Mouse (Mus musculus): ENCODE results near the gene Cog4. TPM values are rescaled to one million over a fixed set of nuclear protein-coding genes. Genes with fewer than 3 reads are reported as not detected.

The Cog4 gene
- total and polyA plus RNA-seq, 2 experiments from 2014 or later: 45.3 to 50.5 TPM

GRCm38 (mm10) chr8:110828511-110828910 is 17.9 kb upstream of the Cog4 start:
- ATAC-seq (no peak), DNase-seq (no peak)
- no peaks in the 10 kb centered on the region for H3K9me3 ChIP-seq (ENCODE audit: low read length)
- no peak overlapping the region for H3K4me3 ChIP-seq (ENCODE audit: low read depth, low read length)
- no peak overlapping the region for H3K27ac ChIP-seq (ENCODE audit: low read depth, low read length)
- H3K4me1 ChIP-seq (ENCODE audit: insufficient read depth): no peaks in the 10 kb centered on the region
- no peak overlapping the region for H3K9ac ChIP-seq
- H3K36me3 ChIP-seq (ENCODE audit: insufficient read depth): peaks cover 74% of the 10 kb centered on the region
- no peak for TF ChIP-seq CTCF (IDR thresholded peaks at IDR 0.05; ENCODE audit: low read depth)
- WGBS: 83% methylated on average over 3 of the region's 3 CpGs
- H3K4me2 ChIP-seq (ENCODE audit: low read depth): no peak overlapping the region
- H3K27me3 ChIP-seq (ENCODE audit: insufficient read depth, low read length): no peaks in the 10 kb centered on the region

GRCm38 (mm10) chr8:110831956-110832355 is 14.4 kb upstream of the Cog4 start:
- 91% methylated on average over 3 of the region's 3 CpGs for WGBS
- Histone ChIP-seq H3K9me3 (ENCODE audit: low read length) (no peaks in the 10 kb centered on the region), H3K9ac (no peak overlapping the region), H3K4me1 (ENCODE audit: insufficient read depth) (no peaks in the 10 kb centered on the region), H3K36me3 (ENCODE audit: insufficient read depth) (peaks cover 79% of the 10 kb centered on the region), H3K27me3 (ENCODE audit: insufficient read depth, low read length) (no peaks in the 10 kb centered on the region), H3K4me2 (ENCODE audit: low read depth) (no peak overlapping the region), H3K4me3 (ENCODE audit: low read depth, low read length) (no peak overlapping the region), H3K27ac (ENCODE audit: low read depth, low read length) (no peak overlapping the region)
- no peak for TF ChIP-seq CTCF (IDR thresholded peaks at IDR 0.05; ENCODE audit: low read depth)
- DNase-seq (no peak), ATAC-seq (no peak)

- 86% methylated on average over 3 of the region's 3 CpGs for WGBS
- ATAC-seq: no peak
- Histone ChIP-seq H3K4me1 (ENCODE audit: insufficient read depth) (peaks cover 6% of the 10 kb centered on the region), H3K4me3 (ENCODE audit: low read depth, low read length) (no peak overlapping the region), H3K27me3 (ENCODE audit: insufficient read depth, low read length) (no peaks in the 10 kb centered on the region), H3K36me3 (ENCODE audit: insufficient read depth) (peaks cover 66% of the 10 kb centered on the region), H3K9me3 (ENCODE audit: low read length) (no peaks in the 10 kb centered on the region), H3K9ac (no peak overlapping the region), H3K27ac (ENCODE audit: low read depth, low read length) (no peak overlapping the region), H3K4me2 (ENCODE audit: low read depth) (no peak overlapping the region)
- no peak for DNase-seq
- TF ChIP-seq CTCF (IDR thresholded peaks at IDR 0.05; ENCODE audit: low read depth): no peak
Measured at GRCm38 (mm10) chr8:110842012-110842574, 4.3 kb upstream of the Cog4 start.

GRCm38 (mm10) chr8:110843207-110843606 is 3.2 kb upstream of the Cog4 start:
- TF ChIP-seq CTCF (IDR thresholded peaks at IDR 0.05; ENCODE audit: low read depth): no peak
- WGBS: 90% methylated on average over 5 of the region's 5 CpGs
- Histone ChIP-seq H3K4me1 (ENCODE audit: insufficient read depth) (peaks cover 16% of the 10 kb centered on the region), H3K36me3 (ENCODE audit: insufficient read depth) (peaks cover 55% of the 10 kb centered on the region), H3K4me3 (ENCODE audit: low read depth, low read length) (no peak overlapping the region), H3K9me3 (ENCODE audit: low read length) (no peaks in the 10 kb centered on the region), H3K9ac (no peak overlapping the region), H3K27me3 (ENCODE audit: insufficient read depth, low read length) (no peaks in the 10 kb centered on the region), H3K27ac (ENCODE audit: low read depth, low read length) (no peak overlapping the region), H3K4me2 (ENCODE audit: low read depth) (no peak overlapping the region)
- no peak for DNase-seq
- no peak for ATAC-seq

- no peak overlapping the region for H3K9ac ChIP-seq
- 77% methylated on average over 3 of the region's 3 CpGs for WGBS
- no peak for TF ChIP-seq CTCF (IDR thresholded peaks at IDR 0.05; ENCODE audit: low read depth)
- peaks cover 16% of the 10 kb centered on the region for H3K4me1 ChIP-seq (ENCODE audit: insufficient read depth)
- DNase-seq (no peak), ATAC-seq (no peak)
- no peak overlapping the region for H3K27ac ChIP-seq (ENCODE audit: low read depth, low read length)
- H3K4me2 ChIP-seq (ENCODE audit: low read depth): no peak overlapping the region
- no peaks in the 10 kb centered on the region for H3K27me3 ChIP-seq (ENCODE audit: insufficient read depth, low read length)
- no peaks in the 10 kb centered on the region for H3K9me3 ChIP-seq (ENCODE audit: low read length)
- no peak overlapping the region for H3K4me3 ChIP-seq (ENCODE audit: low read depth, low read length)
- H3K36me3 ChIP-seq (ENCODE audit: insufficient read depth): peaks cover 41% of the 10 kb centered on the region
Measured at GRCm38 (mm10) chr8:110844941-110845340, 1.5 kb upstream of the Cog4 start.

GRCm38 (mm10) chr8:110845821-110846404 is 487 bp upstream of the Cog4 start:
- peak overlapping the region; percentile 83 for H3K9ac ChIP-seq
- no peak for ATAC-seq
- no peak for DNase-seq
- H3K36me3 ChIP-seq (ENCODE audit: insufficient read depth): peaks cover 41% of the 10 kb centered on the region
- H3K4me1 ChIP-seq (ENCODE audit: insufficient read depth): peaks cover 16% of the 10 kb centered on the region
- WGBS: 11% methylated on average over 17 of the region's 17 CpGs
- no peaks in the 10 kb centered on the region for H3K9me3 ChIP-seq (ENCODE audit: low read length)
- H3K27me3 ChIP-seq (ENCODE audit: insufficient read depth, low read length): no peaks in the 10 kb centered on the region
- H3K4me2 ChIP-seq (ENCODE audit: low read depth): peak overlapping the region; percentile 71
- peak overlapping the region; percentile 76 for H3K4me3 ChIP-seq (ENCODE audit: low read depth, low read length)
- no peak for TF ChIP-seq CTCF (IDR thresholded peaks at IDR 0.05; ENCODE audit: low read depth)
- peak overlapping the region; percentile 95 for H3K27ac ChIP-seq (ENCODE audit: low read depth, low read length)

- Histone ChIP-seq H3K9me3 (ENCODE audit: low read length) (no peaks in the 10 kb centered on the region), H3K27ac (ENCODE audit: low read depth, low read length) (peak overlapping the region; percentile 95), H3K36me3 (ENCODE audit: insufficient read depth) (peaks cover 44% of the 10 kb centered on the region), H3K4me1 (ENCODE audit: insufficient read depth) (peaks cover 16% of the 10 kb centered on the region), H3K27me3 (ENCODE audit: insufficient read depth, low read length) (no peaks in the 10 kb centered on the region), H3K4me3 (ENCODE audit: low read depth, low read length) (peak overlapping the region; percentile 76), H3K9ac (peak overlapping the region; percentile 83), H3K4me2 (ENCODE audit: low read depth) (peak overlapping the region; percentile 71)
- TF ChIP-seq CTCF (IDR thresholded peaks at IDR 0.05; ENCODE audit: low read depth): no peak
- ATAC-seq (no peak), DNase-seq (no peak)
- 2% methylated on average over 13 of the region's 13 CpGs for WGBS
Measured at GRCm38 (mm10) chr8:110847171-110847549, 760 bp downstream of the Cog4 start.
